Mouse (Mus musculus) hematopoietic stem cell, adult 5-6 weeks (primary cell): ENCODE data around the gene Chchd6. TPM values are rescaled to one million over a fixed set of nuclear protein-coding genes. Genes with fewer than 3 reads are reported as not detected.

ENCODE experiments used
- ATAC-seq, 2 experiments: fragments of 125-278 bp in 1 of 2; replicated peaks in 1 of 2; 2 replicates each; pipeline ENCODE4 v1.8.0; 2016 to 2017; ENCODE audit warnings: inconsistent platforms in 2 of 2, mild to moderate bottlenecking in 2 of 2, moderate number of reproducible peaks in 2 of 2, low read depth in 1 of 2, moderate TSS enrichment in 1 of 2; ENCODE audit not compliant: low FRiP score in 2 of 2, poor library complexity in 2 of 2, severe bottlenecking in 2 of 2, insufficient read depth in 1 of 2, low TSS enrichment in 1 of 2
- total RNA-seq: library from RNA; stranded (forward); fragments of 172-1452, 232-1000 nt; gene quantifications from 2 replicates; pipeline ENCODE4 v1.2.3, GENCODE M21; 2017

Chchd6 gene
- total RNA-seq, 1 experiment from 2014 or later, result 10.4 TPM

DNA sequence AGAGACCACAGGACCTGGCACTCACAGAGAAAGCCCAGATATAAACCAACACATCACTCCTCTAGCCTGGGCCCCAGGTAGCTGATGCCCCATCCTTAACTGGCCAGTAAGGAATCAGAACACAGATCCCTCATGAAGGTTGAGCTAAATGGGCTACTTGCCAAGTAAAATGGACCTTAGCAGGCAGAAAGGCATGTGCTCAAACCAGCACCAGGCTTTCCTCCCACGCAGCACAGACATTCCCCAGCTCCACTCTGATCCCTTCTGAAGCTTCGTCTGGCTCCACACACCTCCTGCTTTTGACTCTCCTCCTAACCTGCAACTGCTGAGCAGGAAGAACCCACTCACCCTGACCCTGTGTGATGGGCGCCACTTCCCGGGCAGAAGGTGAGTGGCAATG, 253.5 kb downstream of the Chchd6 start:
- ATAC-seq, result no peak

DNA sequence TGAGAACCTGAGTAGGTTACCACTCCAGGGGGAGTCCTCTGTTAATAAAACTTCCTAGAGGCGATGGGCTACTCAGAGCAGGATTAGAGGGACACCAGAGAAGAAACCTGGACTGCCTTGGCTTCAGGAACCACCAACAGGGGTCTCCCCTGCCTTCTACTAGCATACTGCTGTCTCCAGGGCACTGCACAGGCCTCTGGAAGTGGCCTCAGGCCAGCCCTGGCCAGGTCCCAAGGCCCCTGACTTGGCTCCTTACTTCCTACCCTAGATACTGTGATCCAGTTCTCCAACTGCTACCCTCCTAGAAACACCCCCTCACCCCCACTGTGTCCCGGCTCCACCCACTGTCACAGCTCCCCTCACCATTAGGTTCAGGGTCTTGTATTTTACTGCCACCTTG, 256.0 kb downstream of the Chchd6 start:
- ATAC-seq, result no peak

DNA sequence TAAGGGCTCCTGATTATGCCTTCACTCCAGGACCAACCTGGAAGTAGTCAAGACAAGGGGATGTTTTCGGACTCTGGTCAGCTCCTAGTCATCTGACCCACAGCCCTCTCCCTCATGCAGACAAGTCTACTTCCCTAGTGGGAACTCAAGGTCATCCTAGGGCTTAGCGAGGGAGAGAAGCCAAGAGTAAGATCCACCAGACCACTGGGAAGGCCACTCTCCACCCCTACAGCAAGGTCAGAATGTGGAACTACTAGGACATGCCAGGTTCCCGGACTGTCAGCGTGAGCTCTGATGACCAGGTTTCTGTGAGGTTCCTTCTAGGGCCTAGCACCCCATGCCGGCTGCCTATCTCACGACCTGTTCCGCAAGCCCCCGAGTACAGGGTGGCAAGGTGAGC, 256.7 kb downstream of the Chchd6 start:
- ATAC-seq, result no peak

DNA sequence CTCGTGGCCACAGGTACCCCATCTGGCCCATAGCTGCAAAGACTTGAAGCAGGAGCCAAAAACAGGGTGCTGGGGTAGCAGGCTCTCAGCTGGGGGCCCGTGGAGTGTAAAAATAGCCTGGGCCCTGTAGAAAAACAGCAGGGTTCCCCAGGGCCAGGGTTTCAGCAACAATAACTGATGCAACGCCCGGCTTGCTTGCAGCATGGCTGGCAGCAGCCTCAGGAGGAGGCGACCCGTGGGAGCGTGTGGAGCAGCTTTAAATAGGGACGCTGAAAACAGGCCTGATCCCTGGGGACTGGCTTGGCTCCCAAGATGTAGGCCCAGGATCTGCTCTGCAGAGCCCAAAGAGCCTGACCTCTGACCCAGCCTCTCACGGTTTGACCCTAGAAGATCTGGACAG, 257.9 kb downstream of the Chchd6 start:
- ATAC-seq, result no peak

DNA sequence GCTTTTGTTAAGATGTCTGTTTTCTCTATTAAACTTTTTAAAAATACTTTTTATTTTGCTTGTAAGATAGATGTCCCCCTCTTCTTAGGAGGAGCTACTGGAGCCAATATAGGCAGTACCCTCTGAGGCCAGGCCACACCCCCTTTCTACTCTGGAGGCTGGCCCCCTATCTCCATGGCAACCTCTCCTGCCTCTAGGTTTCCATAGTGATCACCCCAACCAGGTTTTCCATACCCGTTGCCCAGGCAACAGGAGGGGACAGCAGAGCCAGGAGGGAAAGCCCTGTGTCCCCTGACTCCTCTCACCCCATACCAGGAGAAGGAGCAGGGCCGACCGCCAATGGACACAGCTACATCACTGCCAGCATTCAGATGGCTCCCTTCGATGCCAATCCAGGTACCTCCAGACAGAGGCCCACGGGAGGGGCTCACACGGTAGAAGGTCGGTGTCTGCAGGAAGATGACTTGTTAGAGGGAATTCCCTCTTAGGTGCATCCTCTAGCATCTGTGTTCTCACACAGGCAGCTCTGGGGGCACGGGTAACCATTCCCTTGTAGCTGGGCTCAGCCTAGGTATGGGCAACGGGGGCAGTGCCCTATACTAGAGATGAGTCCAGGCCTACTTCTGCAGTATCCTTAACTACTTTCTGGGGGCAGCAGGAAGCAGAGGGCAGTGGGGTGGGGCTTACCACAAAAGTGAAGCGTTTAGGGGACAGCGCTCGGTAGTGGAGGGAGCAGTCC, 261.3 kb downstream of the Chchd6 start:
- ATAC-seq, result no peak

Other genes starting within 250 kb of the Chchd6 start
- gene Plxna1, start 233.0 kb downstream of the Chchd6 start, total RNA-seq, result 9.0 and 14.0 TPM in 2 replicates
- 16.1 and 26.5 TPM in 2 replicates for gene Txnrd3, start 48.3 kb upstream of the Chchd6 start, total RNA-seq
- not detected in 2 replicates for gene Vmn1r40, start 111.9 kb upstream of the Chchd6 start, total RNA-seq
- not detected in 2 replicates for gene Vmn1r41, start 145.1 kb upstream of the Chchd6 start, total RNA-seq